Mouse (Mus musculus): ENCODE measurements around the gene Nck2. TPM values are rescaled to one million over a fixed set of nuclear protein-coding genes. Genes with fewer than 3 reads are reported as not detected.
A peak's percentile ranks its signal among the peaks of the same experiment; 100 is the strongest.

Gene Nck2
- total and polyA plus RNA-seq, 2 experiments from 2014 or later, result 30.2 to 54.9 TPM

DNA sequence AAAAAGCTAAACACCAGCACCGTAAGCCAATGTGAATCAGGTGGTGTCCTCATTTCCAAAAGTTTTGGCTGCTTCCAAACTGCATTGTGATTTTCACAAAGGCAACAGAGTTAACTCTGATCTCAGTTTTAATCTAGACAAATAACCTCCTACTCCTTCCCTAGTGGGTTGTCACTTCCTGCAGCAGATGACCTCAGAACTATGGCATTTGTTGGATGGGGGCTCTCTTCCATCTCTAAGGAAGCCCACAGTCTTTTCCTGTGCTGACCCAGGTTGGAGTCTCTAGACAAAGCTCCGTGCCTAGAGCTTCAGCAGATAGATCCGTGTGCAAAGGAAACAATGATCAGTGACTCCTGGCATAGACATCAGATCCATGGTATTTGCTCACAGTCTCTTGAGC is 31.1 kb upstream of the Nck2 start:
- 85% methylated on average over 3 of the region's 3 CpGs for WGBS

DNA sequence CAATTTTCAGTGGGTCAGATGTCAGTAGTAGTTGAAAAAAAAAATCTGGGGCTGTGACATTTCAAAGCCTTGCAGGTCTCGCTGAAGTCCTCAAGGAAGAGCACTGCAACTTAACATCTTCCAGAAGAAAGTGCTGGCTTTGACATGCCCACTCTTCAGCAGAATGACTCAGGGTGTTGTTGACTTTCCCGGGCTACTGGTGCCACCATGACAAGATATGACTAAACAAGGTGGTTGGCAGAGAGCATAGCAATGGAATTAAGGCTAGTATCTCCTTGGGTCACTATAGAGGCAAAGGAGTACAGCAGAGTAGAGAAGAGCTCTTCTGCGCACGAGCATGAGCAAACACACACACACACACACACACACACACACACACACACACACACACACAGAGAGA is 30.6 kb upstream of the Nck2 start:
- Histone ChIP-seq H3K36me3 (ENCODE audit: insufficient read depth, low read length) (no peaks in the 10 kb centered on the region), H3K27me3 (ENCODE audit: insufficient read depth, low read length) (no peaks in the 10 kb centered on the region), H3K9ac (replicated peaks; ENCODE audit: low read length, poor library complexity, severe bottlenecking) (no peak overlapping the region), H3K4me3 (ENCODE audit: low read depth, low read length) (no peak overlapping the region), H3K4me1 (ENCODE audit: insufficient read depth, low read length) (no peaks in the 10 kb centered on the region), H3K4me2 (ENCODE audit: low read depth, low read length, poor library complexity, severe bottlenecking) (no peak overlapping the region), H3K27ac (ENCODE audit: low read depth, low read length) (no peak overlapping the region), H3K9me3 (ENCODE audit: low read length) (no peaks in the 10 kb centered on the region)
- ATAC-seq (ENCODE audit: low FRiP score) (no peak), DNase-seq (ENCODE audit: low spot score) (no peak)
- 93% methylated on average over 4 of the region's 4 CpGs for WGBS
- TF ChIP-seq CTCF (IDR thresholded peaks at IDR 0.05), result no peak

More for the DNA sequence above, 31.1 kb upstream of the Nck2 start:
- no peaks in the 10 kb centered on the region for H3K27me3 ChIP-seq (ENCODE audit: insufficient read depth, low read length)
- no peak for DNase-seq (ENCODE audit: low spot score)
- no peak for ATAC-seq (ENCODE audit: low FRiP score)
- H3K27ac ChIP-seq (ENCODE audit: low read depth, low read length), result no peak overlapping the region
- H3K4me1 ChIP-seq (ENCODE audit: insufficient read depth, low read length), result no peaks in the 10 kb centered on the region
- no peak overlapping the region for H3K4me2 ChIP-seq (ENCODE audit: low read depth, low read length, poor library complexity, severe bottlenecking)
- no peaks in the 10 kb centered on the region for H3K9me3 ChIP-seq (ENCODE audit: low read length)
- H3K9ac ChIP-seq (replicated peaks; ENCODE audit: low read length, poor library complexity, severe bottlenecking), result no peak overlapping the region
- H3K36me3 ChIP-seq (ENCODE audit: insufficient read depth, low read length), result no peaks in the 10 kb centered on the region
- no peak for TF ChIP-seq CTCF (IDR thresholded peaks at IDR 0.05)
- H3K4me3 ChIP-seq (ENCODE audit: low read depth, low read length), result no peak overlapping the region

DNA sequence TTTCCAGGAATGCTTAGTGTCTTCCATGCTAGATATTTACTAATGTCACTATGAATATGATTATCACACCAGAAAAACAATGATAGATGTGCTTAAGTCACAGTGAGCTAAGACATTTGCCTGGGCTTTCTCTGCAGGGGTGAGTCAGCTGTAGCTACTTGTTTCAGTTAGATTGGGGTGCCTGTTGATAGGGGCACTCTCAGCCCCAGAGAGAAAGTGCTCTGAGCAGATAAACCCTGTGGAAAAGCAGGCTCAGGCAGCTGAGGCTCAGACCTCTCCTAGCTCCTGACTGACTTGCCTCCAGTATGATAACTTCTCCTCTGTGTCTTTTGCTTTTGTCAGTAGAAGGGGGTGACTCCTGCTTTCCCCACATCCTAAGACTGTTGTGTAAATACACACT is 30.2 kb upstream of the Nck2 start:
- H3K9ac ChIP-seq (replicated peaks; ENCODE audit: low read length, poor library complexity, severe bottlenecking), result no peak overlapping the region
- no peaks in the 10 kb centered on the region for H3K4me1 ChIP-seq (ENCODE audit: insufficient read depth, low read length)
- DNase-seq (ENCODE audit: low spot score), result no peak
- H3K9me3 ChIP-seq (ENCODE audit: low read length), result no peaks in the 10 kb centered on the region
- no peak for TF ChIP-seq CTCF (IDR thresholded peaks at IDR 0.05)
- no peak for ATAC-seq (ENCODE audit: low FRiP score)
- H3K4me2 ChIP-seq (ENCODE audit: low read depth, low read length, poor library complexity, severe bottlenecking), result no peak overlapping the region
- no peak overlapping the region for H3K4me3 ChIP-seq (ENCODE audit: low read depth, low read length)
- no peaks in the 10 kb centered on the region for H3K36me3 ChIP-seq (ENCODE audit: insufficient read depth, low read length)
- H3K27ac ChIP-seq (ENCODE audit: low read depth, low read length), result no peak overlapping the region
- H3K27me3 ChIP-seq (ENCODE audit: insufficient read depth, low read length), result no peaks in the 10 kb centered on the region

DNA sequence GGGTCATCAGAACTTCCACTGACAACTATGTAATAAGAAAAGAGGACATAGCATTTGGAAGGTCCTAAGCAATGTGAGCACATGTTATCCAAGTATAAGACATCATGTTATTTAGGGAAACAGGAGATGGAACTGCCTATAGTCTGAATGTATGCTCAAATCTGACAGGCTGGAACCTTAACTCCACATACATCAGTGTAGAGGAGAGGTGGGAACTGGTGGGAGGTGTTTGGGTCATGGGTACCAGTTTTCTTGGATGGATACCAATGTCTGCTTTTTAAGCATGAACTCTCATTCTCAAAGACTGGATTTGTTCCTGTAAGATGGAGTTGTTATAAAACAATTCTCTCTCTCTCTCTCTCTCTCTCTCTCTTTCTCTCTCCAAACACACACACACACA is 29.4 kb upstream of the Nck2 start:
- no peak overlapping the region for H3K4me2 ChIP-seq (ENCODE audit: low read depth, low read length, poor library complexity, severe bottlenecking)
- no peak overlapping the region for H3K27ac ChIP-seq (ENCODE audit: low read depth, low read length)
- TF ChIP-seq CTCF (IDR thresholded peaks at IDR 0.05), result no peak
- ATAC-seq (ENCODE audit: low FRiP score), result no peak
- no peaks in the 10 kb centered on the region for H3K36me3 ChIP-seq (ENCODE audit: insufficient read depth, low read length)
- DNase-seq (ENCODE audit: low spot score), result no peak
- H3K4me1 ChIP-seq (ENCODE audit: insufficient read depth, low read length), result no peaks in the 10 kb centered on the region
- H3K27me3 ChIP-seq (ENCODE audit: insufficient read depth, low read length), result no peaks in the 10 kb centered on the region
- H3K9ac ChIP-seq (replicated peaks; ENCODE audit: low read length, poor library complexity, severe bottlenecking), result no peak overlapping the region
- no peak overlapping the region for H3K4me3 ChIP-seq (ENCODE audit: low read depth, low read length)
- no peaks in the 10 kb centered on the region for H3K9me3 ChIP-seq (ENCODE audit: low read length)

DNA sequence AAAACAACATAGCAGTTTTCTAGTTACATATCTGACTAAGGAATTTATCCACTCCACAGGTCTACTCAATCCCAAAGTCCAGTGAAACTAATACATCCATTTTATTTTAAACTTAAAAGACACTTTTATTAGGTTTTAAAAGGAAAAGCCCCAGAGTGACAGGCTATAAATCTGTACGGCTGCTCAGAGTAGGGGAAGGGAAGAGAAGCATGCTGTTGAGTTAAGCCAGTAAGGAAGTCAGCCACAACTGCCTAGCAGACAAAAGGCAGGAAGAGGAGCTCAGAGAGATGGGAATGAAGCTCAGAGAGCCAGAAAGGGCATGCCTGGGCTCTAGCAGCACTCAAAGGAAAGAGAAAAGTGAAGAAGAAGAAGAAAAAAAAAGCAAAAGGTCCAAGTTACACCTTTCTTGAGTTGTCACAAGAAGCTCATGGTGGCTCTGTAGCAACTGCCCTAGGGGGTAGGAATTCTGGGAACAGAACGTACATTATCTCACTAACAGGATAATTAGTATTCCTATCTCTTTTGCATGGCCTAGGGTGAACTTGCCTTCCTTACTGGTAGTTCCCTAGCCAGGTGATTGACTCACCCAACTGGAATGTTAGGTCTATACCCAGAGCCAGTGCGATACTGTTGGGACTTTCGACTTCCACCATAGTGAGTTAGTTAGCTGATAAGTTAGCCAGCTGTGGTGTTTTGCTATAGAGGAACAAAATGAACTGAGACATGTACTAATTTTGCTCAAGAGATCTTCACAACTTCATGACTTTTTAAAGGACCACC is 21.2 kb upstream of the Nck2 start:
- H3K9me3 ChIP-seq (ENCODE audit: low read length), result no peaks in the 10 kb centered on the region
- TF ChIP-seq CTCF (IDR thresholded peaks at IDR 0.05), result no peak
- H3K27me3 ChIP-seq (ENCODE audit: insufficient read depth, low read length), result no peaks in the 10 kb centered on the region
- H3K4me1 ChIP-seq (ENCODE audit: insufficient read depth, low read length), result no peaks in the 10 kb centered on the region
- ATAC-seq (ENCODE audit: low FRiP score) (no peak), DNase-seq (ENCODE audit: low spot score) (no peak)
- H3K4me2 ChIP-seq (ENCODE audit: low read depth, low read length, poor library complexity, severe bottlenecking), result no peak overlapping the region
- WGBS, result 79% methylated on average over 4 of the region's 4 CpGs
- no peaks in the 10 kb centered on the region for H3K36me3 ChIP-seq (ENCODE audit: insufficient read depth, low read length)
- H3K27ac ChIP-seq (ENCODE audit: low read depth, low read length), result no peak overlapping the region
- H3K4me3 ChIP-seq (ENCODE audit: low read depth, low read length), result no peak overlapping the region
- no peak overlapping the region for H3K9ac ChIP-seq (replicated peaks; ENCODE audit: low read length, poor library complexity, severe bottlenecking)

DNA sequence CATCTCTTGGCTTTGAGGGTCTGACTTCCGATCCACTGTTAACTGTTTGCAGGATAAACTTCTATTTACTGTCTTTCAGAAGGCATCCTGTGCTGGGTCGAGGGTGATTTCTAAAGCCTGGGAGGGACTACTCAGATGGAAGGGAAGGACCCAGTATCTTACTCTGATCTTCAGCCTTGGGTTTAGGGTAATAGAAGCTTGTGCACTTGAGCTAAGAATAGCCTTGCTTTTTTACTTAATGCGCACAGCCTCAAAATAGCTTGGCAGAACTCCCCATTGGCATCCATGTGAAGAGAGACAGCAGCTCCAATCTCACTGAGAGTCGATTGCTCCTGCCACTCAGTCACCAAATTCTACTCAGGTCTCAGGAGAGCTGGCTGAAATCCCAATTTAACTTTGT is 17.9 kb upstream of the Nck2 start:
- H3K4me1 ChIP-seq (ENCODE audit: insufficient read depth, low read length), result no peaks in the 10 kb centered on the region
- no peaks in the 10 kb centered on the region for H3K36me3 ChIP-seq (ENCODE audit: insufficient read depth, low read length)
- no peak overlapping the region for H3K4me2 ChIP-seq (ENCODE audit: low read depth, low read length, poor library complexity, severe bottlenecking)
- H3K27ac ChIP-seq (ENCODE audit: low read depth, low read length), result no peak overlapping the region
- no peaks in the 10 kb centered on the region for H3K9me3 ChIP-seq (ENCODE audit: low read length)
- no peak for ATAC-seq (ENCODE audit: low FRiP score)
- no peaks in the 10 kb centered on the region for H3K27me3 ChIP-seq (ENCODE audit: insufficient read depth, low read length)
- TF ChIP-seq CTCF (IDR thresholded peaks at IDR 0.05), result no peak
- no peak overlapping the region for H3K9ac ChIP-seq (replicated peaks; ENCODE audit: low read length, poor library complexity, severe bottlenecking)
- WGBS, result 61% methylated on average over 4 of the region's 4 CpGs
- DNase-seq (ENCODE audit: low spot score), result peak; percentile 39
- H3K4me3 ChIP-seq (ENCODE audit: low read depth, low read length), result no peak overlapping the region
